Mouse (Mus musculus) bone marrow, adult 2 months (tissue): ENCODE measurements around the gene Gm128.

Experiments
- CTCF ChIP-seq: fragments of 200-500 bp; IDR thresholded peaks from 2 replicates; pipeline ENCODE4 v1.5.1; 2011; ENCODE audit warnings: low read length, control low read depth; ENCODE audit not compliant: control insufficient read depth, insufficient read depth
- POLR2A ChIP-seq: fragments of 200-500 bp; IDR thresholded peaks from 2 replicates; pipeline ENCODE4 v1.6.1; 2011; ENCODE audit warnings: low read depth, mild to moderate bottlenecking, control low read depth, low read length, borderline replicate concordance; ENCODE audit not compliant: control insufficient read depth

DNA sequence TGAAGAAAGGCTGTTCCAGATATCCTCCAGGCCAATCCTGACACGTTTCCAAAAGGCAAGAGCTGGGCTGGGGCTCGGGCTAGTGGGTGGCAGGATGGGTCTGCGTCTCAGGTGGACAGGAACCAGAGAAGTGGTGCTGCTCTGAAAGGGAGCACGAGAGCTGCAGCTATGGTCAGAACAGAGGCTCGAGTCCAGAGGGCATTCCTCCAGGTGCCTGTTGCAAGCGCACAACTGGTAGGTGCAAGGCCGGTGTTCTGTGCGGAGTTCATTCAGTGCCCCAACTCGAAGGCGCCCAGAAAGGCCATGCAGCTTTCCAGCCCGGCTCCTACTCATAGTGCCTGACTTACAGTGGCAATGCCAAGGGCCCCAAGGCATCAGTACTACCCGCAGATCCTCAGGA is 1.4 kb downstream of the Gm128 start:
- TF ChIP-seq CTCF, result no peak
- no peak for TF ChIP-seq POLR2A
